Mouse (Mus musculus): ENCODE measurements around the gene Psmd11.
A peak's percentile ranks its signal among the peaks of the same experiment; 100 is the strongest.

Psmd11 gene

DNA sequence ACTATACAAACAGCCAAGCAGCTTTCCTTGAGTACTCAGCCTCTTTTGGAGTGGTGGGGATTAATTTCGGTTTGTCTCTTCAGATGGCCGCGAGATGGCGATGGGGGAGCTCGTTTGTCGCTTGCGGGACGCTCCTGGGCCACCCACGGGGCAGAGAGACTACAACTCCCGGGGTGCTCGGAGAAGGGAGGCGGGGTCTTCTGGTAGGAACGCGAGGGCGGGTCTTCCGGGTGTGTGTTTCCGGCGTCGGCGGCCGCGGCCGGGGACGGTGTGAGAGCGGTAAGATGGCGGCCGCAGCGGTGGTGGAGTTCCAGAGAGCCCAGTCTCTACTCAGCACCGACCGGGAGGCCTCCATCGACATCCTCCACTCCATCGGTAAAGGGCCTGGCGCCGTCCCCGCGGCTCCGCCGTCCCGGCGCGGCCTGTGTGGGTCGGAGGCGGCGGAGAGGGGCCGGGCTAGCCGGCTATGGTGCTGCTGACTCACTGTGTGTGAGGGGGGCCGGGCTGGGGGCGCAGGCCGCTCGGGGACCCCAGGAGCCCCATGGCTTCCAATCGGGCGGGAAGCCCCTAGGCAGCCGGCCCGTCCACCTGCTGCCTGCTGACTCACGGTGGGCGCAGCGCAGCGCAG is at the start of gene Psmd11:
Gene Psmd11 (plus strand): TSS at position 235 of the 628 bp plus-strand sequence.
- TF ChIP-seq GATA4 (IDR thresholded peaks at IDR 0.05; ENCODE audit: insufficient replicate concordance, low read length), result no peak

DNA sequence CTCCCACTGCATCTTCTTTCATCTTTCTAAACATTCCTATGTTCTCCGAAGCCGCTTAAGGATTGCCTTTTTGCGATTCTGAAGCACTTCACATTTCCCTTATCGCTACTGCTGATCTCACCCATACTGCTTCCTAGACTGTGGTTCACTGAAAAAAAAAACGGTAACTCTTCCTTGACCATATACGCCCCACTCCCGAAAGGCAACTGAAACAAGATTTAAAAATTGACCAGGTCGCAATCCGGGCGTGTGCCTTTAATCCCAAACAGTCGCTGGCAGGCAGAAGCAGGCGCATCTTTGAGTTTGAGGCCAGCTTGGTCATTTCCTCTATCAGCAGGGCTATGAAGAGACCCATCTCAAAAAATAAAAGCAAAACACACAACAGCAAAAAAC is 45.8 kb upstream of the Psmd11 start:
- TF ChIP-seq GATA4 (IDR thresholded peaks at IDR 0.05; ENCODE audit: insufficient replicate concordance, low read length), result peak; percentile 58; the same call in 1 of the 2 replicates

DNA sequence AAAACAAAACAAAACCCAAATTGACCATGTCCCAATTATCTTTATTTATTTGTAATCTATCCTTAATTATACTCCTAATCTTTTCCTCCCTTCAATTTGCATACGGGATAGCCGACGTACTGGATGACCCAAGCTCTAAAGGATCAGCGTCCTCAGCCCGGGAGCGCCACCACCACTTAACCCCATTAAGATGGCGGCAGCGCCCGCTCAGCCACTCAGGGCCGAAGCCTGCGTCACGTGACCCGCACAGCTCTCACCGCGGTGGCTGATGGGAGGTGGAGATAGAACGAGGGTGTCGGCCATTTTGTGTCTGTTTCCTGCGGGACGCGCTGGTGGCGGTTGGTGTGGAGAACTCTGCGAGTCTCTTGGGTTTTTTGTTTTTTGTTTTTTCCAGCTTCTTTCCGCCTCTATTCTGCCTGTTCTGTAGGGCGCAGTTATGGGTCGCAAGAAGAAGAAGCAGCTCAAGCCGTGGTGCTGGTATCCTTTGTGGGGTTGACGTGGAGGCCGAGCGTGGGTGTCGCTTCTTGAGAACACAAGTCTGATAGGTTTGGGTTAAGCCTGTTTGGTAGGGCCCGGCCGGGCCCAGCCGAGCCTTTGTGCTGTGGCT is 45.3 kb upstream of the Psmd11 start, which contains the start of gene Zfp207:
Gene Zfp207 (plus strand): TSS at position 261 of the 607 bp plus-strand sequence.
- peak; percentile 54; the same call in 1 of the 2 replicates for TF ChIP-seq GATA4 (IDR thresholded peaks at IDR 0.05; ENCODE audit: insufficient replicate concordance, low read length)

DNA sequence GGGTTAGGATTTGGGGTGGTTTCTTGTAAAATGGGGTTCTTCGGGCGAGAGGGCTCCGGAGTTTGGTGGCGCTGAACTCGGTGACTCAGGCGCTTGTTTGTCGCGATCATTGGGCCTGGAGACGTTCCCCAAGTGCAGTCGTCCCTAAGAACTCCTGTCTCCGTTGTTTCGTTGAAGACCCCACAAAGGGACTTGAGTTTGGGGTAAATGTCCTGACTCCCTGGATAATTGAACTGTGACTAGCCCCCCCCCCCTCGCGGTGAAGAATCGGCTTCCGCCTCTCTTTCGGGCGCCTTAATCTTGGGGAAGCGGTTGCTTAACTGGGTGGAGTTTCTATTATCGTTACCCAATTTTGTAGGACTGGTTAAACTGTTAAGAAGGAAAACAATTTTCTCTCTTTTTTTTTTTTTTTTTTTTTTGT is 44.8 kb upstream of the Psmd11 start:
- peak; percentile 13; the same call in 1 of the 2 replicates for TF ChIP-seq GATA4 (IDR thresholded peaks at IDR 0.05; ENCODE audit: insufficient replicate concordance, low read length)

DNA sequence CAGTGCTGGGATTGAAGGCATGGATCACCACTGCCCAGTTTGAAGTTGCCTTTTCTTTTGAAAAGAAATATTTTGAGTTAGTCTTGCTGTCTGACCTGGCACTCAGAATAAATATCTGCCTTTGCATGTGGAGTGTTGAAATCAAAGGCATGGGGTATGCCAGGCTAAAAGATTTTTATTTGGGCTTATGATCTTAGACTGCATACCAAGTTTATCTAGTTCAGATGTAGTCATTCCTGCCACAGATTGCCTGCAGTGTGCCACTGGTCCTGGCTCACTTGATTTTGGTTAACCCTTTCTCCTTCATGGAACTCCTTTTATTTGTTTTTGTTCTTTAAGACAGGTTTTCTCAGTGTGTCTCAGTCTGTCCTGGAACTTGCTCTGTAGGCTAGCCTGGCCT is 44.0 kb upstream of the Psmd11 start:
- no peak for TF ChIP-seq GATA4 (IDR thresholded peaks at IDR 0.05; ENCODE audit: insufficient replicate concordance, low read length)

DNA sequence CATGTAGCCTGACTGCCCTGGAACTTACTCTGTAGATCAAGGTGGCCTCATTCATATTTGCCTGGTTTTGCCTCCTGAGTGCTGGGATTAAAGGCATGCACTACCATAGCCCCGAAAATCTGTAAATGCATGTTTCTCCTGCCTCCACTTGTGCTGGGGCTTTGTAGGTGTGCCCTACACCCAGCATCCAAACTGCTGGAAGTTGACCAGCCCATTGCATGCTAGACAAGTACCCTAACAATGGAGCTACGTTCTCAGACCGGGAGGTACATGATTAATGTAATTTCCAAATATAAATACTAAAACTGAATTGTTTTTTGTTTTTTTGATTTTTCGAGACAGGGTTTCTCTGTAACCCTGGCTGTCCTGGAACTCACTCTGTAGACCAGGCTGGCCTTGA is 43.4 kb upstream of the Psmd11 start:
- TF ChIP-seq GATA4 (IDR thresholded peaks at IDR 0.05; ENCODE audit: insufficient replicate concordance, low read length), result no peak

DNA sequence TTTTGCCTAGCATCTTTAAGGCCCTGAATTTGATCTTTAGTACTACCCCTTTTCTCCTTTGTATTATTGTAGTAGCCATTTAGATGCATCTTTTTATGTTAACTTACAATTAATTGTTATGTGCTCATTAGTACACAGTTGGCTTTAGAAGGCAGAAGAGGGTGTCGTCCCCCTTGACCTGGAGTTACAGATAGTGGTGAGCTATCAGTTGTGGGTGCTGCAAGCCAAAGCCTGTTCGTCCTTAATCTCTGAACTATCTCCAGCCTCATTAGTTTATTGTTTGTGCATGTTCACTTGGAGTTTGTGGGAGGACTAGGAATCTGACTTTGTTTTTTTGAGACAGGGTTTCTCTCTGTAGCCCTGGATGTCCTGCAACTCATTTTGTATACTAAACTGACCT is 41.6 kb upstream of the Psmd11 start:
- TF ChIP-seq GATA4 (IDR thresholded peaks at IDR 0.05; ENCODE audit: insufficient replicate concordance, low read length), result no peak

DNA sequence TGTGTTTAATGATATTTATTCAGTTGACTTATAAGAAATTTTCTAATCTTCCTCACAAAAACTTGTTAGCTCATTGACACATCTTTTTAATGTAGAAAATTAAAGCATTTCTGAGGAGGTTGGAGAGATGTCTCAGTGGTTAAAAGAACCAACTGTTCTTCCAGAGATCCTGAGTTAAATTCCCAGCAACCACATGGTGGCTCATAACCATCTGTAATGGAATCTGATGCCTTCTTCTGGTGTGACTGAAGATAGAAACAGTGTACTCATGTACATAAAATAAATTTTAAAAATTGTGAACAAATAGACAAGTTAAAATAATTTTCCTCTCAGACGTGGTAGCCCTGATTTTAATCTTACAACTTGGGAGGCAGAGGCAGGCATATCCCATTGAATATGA is 38.5 kb upstream of the Psmd11 start:
- no peak for TF ChIP-seq GATA4 (IDR thresholded peaks at IDR 0.05; ENCODE audit: insufficient replicate concordance, low read length)

DNA sequence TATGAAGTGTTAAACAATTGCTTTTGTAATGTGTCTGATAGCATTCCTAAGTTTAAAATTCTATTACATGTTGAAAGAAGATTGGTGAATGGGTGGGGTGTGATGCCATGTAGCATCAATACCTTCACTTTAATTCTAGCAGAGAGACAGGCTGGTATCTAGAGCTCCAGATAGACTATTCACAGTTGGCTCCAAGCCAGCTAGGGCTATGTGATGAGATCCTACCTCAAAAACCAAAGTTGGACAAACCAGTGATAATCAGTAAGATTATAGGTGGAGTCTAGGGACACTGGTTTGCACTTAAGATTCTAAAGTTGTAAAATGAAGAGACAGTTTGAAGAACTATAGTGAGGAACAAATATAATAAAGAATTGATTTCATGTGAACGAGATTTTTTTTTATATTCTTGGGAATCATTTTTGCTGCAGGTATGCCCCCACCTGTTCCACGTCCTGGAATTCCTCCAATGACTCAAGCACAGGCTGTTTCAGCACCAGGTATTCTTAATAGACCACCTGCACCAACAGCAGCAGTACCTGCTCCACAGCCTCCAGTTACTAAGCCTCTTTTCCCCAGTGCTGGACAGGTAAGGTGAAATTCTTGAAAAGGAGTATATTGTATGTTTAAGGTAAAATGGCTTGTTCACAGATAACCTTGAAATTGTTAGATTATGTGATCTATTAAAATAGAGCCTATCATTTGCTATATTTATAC is 36.9 kb upstream of the Psmd11 start:
- TF ChIP-seq GATA4 (IDR thresholded peaks at IDR 0.05; ENCODE audit: insufficient replicate concordance, low read length), result no peak

DNA sequence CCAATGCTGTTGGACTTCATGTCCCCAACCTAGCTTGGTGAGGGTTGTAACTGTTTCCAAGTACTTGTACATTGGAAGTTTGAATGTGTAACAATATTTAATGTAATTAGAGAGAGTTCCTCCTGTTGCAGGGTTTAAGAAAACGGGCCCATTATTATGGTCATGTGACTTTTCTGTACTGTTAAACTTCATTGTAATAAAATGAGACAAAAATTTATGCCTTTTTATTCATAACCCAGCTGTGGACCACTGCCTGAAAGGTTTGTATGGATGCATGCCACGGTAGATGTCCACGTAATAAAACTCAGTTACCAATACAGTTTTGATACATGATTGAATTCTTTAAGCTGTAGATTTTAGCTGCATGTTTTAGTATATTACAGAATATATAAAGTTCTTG is 32.5 kb upstream of the Psmd11 start:
- TF ChIP-seq GATA4 (IDR thresholded peaks at IDR 0.05; ENCODE audit: insufficient replicate concordance, low read length), result no peak

DNA sequence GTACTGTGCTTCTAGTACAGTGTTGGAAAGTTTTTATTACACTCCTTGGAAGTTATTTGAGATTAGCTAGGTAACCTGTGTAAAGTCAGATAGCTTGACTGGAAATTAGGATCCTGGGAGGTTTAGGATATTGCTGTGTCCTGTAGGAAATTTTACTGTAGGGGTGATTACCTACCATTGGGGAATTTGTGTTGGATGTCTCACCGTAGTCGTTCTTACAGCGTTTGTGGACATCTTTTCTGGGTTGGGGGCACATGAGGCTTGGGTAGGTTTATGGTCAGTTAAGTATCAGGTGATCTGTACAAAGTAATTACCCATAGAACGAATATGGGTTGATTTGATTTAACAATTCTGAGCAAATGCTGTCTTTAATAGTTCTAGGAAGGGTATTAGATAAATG is 31.8 kb upstream of the Psmd11 start:
- TF ChIP-seq GATA4 (IDR thresholded peaks at IDR 0.05; ENCODE audit: insufficient replicate concordance, low read length), result no peak

DNA sequence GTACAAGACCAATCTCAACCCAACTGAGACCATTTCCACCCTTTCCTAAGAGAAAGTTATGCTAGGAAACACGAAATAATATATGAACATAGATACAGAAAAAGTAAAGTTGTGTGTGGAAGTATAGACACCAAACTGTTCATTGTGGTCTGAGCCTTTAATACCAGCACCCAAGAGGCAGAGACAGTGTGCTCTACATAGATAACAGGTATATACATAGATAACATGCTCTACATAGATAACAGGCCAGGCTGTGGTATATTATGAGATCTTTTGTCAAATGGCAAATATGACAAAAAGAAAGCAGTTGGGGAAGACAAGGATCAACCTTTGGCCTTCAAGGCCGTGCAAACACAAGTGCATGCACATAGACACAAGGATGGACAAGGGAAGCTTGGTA is 18.0 kb upstream of the Psmd11 start:
- no peak for TF ChIP-seq GATA4 (IDR thresholded peaks at IDR 0.05; ENCODE audit: insufficient replicate concordance, low read length)

DNA sequence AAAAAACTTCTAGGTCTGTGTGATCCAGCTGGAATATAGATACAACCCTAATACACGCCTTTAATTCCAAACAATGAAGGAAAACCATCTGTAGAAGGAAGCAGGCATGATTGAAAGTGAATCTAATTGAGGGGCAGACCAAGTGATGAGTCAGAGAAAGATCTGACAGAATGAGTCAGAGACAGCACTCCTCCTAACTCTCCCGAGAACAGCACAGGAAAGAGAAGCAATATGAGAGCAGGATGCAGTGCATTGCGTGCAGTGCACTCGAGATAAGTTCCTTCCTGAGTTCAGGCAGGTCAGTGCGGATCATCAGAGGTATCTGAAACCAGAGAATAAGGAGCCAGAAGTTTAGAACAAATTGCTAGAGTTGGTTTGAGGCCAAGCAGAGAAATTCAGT is 11.3 kb upstream of the Psmd11 start:
- no peak for TF ChIP-seq GATA4 (IDR thresholded peaks at IDR 0.05; ENCODE audit: insufficient replicate concordance, low read length)

DNA sequence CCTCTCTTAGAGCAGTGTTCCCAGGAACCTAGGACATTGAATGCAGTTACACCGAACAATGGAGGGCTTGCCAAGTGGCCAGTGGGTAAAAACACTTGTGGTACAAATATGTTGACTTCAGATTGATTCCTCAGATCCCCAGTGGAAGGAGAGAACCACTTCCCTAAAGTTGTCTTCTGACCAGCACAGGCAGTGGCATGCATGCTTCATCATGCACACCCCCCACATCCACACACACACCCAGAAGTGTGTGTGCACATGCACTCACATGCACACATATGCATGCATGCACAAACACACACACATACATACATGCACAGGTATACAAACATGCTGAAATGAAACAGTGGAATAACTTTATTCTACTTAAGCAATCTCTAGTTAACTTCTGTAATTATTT is 8.7 kb upstream of the Psmd11 start:
- no peak for TF ChIP-seq GATA4 (IDR thresholded peaks at IDR 0.05; ENCODE audit: insufficient replicate concordance, low read length)

DNA sequence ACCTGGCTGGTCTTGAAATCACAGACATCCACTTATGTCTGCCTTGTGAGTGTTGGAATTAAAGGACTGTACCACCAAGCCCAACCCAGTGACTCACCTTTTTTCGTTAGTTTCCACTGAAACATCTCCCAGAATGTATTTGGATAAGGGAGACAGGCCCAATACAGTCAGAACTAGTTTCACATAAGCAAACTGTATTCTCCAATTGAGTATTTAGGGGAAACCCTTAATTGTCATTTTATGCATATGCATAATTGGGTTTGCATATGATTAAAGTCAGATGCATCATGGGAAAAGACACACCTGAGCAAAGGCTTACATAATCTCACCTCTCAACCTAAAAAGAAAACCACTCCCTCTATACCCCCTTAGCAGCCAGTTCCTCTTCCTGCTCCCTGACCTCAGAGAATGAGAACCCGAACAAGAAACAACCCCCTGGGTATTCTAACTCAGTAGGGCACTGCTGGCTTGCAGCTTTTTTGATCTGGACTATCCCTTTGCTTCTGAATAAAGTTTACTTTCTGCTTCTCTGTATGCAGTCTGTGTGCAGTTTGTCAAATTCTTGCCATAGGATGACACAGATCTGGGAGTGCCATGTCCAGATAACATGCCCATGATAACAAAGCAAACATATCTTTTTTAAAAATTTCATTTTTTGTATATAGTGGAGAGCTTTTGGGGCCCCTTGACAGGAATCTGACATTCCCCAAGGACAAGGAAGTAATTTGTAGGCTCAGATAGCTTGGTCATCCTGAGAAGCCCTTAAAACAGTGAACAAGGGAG is 8.0 kb upstream of the Psmd11 start:
- TF ChIP-seq GATA4 (IDR thresholded peaks at IDR 0.05; ENCODE audit: insufficient replicate concordance, low read length), result no peak
